Mouse (Mus musculus): ENCODE data around the gene Selp.

DNA sequence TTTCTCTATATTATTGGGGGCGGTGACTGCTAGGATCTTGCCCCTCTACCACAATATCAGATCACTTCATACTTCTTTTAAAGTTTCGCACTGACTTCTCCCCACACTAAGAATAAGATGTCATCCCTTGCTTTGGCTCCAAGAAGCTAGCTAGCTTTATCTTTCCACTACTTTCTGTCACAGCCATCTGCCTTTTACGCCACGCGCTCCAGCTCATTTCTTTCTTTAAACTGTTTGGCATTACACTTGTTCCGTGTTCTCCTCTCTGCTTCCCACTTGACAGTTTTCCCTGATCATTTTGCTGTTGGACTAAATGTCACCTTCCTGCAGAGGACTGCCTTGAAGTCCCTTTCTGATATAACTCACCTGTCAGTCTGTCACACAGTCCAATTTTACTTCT lies 2.8 kb downstream of the Selp start:
- no peak for TF ChIP-seq CTCF (IDR thresholded peaks at IDR 0.05; ENCODE audit: control insufficient read depth, insufficient read depth, low read length)
- no peak for TF ChIP-seq POLR2A (IDR thresholded peaks at IDR 0.05; ENCODE audit: borderline replicate concordance, control insufficient read depth, low read depth, low read length)
